Mouse (Mus musculus) embryo, embryonic 10.5 days (tissue): ENCODE measurements around the gene Trim71.

ENCODE experiments used
- DNase-seq: peaks from one replicate; pipeline ENCODE4 v3.0.0-alpha.2; 2015; ENCODE audit warnings: low spot score

Gene Trim71

GRCm38 (mm10) chr9:114484771-114485170, 79.4 kb downstream of the Trim71 start:
- DNase-seq: no peak

GRCm38 (mm10) chr9:114480940-114481339, 83.2 kb downstream of the Trim71 start:
- no peak for DNase-seq

GRCm38 (mm10) chr9:114477019-114477418, 87.2 kb downstream of the Trim71 start:
- DNase-seq: no peak

GRCm38 (mm10) chr9:114471892-114472291, 92.3 kb downstream of the Trim71 start:
- no peak for DNase-seq

- DNase-seq: no peak
These were observed 95.5 kb downstream of the Trim71 start for GRCm38 (mm10) chr9:114468701-114469100.

- DNase-seq: no peak
These were observed 96.0 kb downstream of the Trim71 start for GRCm38 (mm10) chr9:114468217-114468616.

- DNase-seq: peak; percentile 8
These were observed 97.3 kb downstream of the Trim71 start for GRCm38 (mm10) chr9:114466871-114467270.

- no peak for DNase-seq
These were observed 98.7 kb downstream of the Trim71 start for GRCm38 (mm10) chr9:114465442-114465841.

- no peak for DNase-seq
These were observed 101.6 kb downstream of the Trim71 start for GRCm38 (mm10) chr9:114462569-114462968.

- no peak for DNase-seq
These were observed 105.7 kb downstream of the Trim71 start for GRCm38 (mm10) chr9:114458436-114458835.
